Mouse (Mus musculus): ENCODE measurements around the gene Nos3.

Gene Nos3

DNA sequence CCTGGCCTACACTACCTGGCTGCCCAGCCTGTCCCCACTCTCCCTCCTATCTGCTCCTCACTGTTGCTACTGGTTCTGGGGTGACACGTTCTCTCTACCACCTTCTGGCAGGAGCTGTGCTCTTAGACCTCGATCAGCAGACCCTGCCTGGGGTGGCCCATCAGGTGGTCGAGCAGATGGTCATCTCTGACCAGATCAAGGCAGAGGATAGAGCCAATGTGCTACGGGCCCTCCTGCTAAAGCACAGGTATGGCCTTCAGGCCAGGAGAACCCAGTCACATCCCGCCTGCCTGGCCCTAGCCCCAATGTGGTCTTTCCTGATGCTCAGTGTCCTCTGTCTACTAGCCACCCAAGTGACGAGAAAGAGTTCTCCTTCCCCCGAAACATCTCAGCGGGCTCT is 69.4 kb downstream of the Nos3 start:
- no peak for DNase-seq

Data from embryo, embryonic 11 days (tissue).